Mouse (Mus musculus): ENCODE measurements around the gene Hsd11b1.

Hsd11b1 gene

GRCm38 (mm10) chr1:193211371-193211770 is 52.5 kb downstream of the Hsd11b1 start:
- in situ Hi-C loops (cut with MboI; ENCODE audit: unreplicated experiment in 2 of 2): loop anchor here (5.0 to 25.0 kb wide), 3 partner anchors 41 to 501 kb away; no protein-coding TSS in a partner anchor

- in situ Hi-C loops (cut with MboI; ENCODE audit: unreplicated experiment in 2 of 2): loop anchor here (5.0 to 25.0 kb wide), 8 partner anchors 44 to 504 kb away; no protein-coding TSS in a partner anchor
These were observed 55.7 kb downstream of the Hsd11b1 start for GRCm38 (mm10) chr1:193208178-193208577.

- in situ Hi-C loops (cut with MboI; ENCODE audit: unreplicated experiment in 2 of 2): loop anchor here (5.0 to 25.0 kb wide), 8 partner anchors 45 to 505 kb away; no protein-coding TSS in a partner anchor
These were observed 56.4 kb downstream of the Hsd11b1 start, which contains the start of gene Lamb3 for GRCm38 (mm10) chr1:193207503-193207902. TSS of gene Lamb3 (plus strand) at chr1:193207699.

GRCm38 (mm10) chr1:193205431-193205830 is 58.4 kb downstream of the Hsd11b1 start:
- in situ Hi-C loops (cut with MboI; ENCODE audit: unreplicated experiment in 2 of 2): loop anchor here (5.0 to 25.0 kb wide), 8 partner anchors 47 to 507 kb away; no protein-coding TSS in a partner anchor

- in situ Hi-C loops (cut with MboI; ENCODE audit: unreplicated experiment in 2 of 2): loop anchor here (10.0 to 25.0 kb wide), 4 partner anchors 199 to 508 kb away; no protein-coding TSS in a partner anchor
These were observed 60.1 kb downstream of the Hsd11b1 start for GRCm38 (mm10) chr1:193203821-193204220.

- in situ Hi-C loops (cut with MboI; ENCODE audit: unreplicated experiment in 2 of 2): loop anchor here (10.0 to 25.0 kb wide), 4 partner anchors 197 to 511 kb away; no protein-coding TSS in a partner anchor
These were observed 62.5 kb downstream of the Hsd11b1 start, which contains the start of gene Traf3ip3 for GRCm38 (mm10) chr1:193201383-193201778. TSS of gene Traf3ip3 (minus strand) at chr1:193201703.

GRCm38 (mm10) chr1:193200640-193201382 is 63.1 kb downstream of the Hsd11b1 start:
- in situ Hi-C loops (cut with MboI; ENCODE audit: unreplicated experiment in 2 of 2): loop anchor here (10.0 to 25.0 kb wide), 4 partner anchors 196 to 511 kb away; no protein-coding TSS in a partner anchor

GRCm38 (mm10) chr1:193198312-193198711 is 65.6 kb downstream of the Hsd11b1 start:
- in situ Hi-C loops (cut with MboI; ENCODE audit: unreplicated experiment in 2 of 2): loop anchor here in 1 of 2 experiments (5.0 kb wide), 1 partner anchor 66 kb away; the partner anchor contains the start of gene Diexf

- in situ Hi-C loops (cut with MboI; ENCODE audit: unreplicated experiment in 2 of 2): loop anchor here in 1 of 2 experiments (5.0 kb wide), 1 partner anchor 65 kb away; the partner anchor contains the start of gene Diexf
These were observed 66.2 kb downstream of the Hsd11b1 start for GRCm38 (mm10) chr1:193197494-193198205.

GRCm38 (mm10) chr1:193195169-193195810 is 68.6 kb downstream of the Hsd11b1 start:
- in situ Hi-C loops (cut with MboI; ENCODE audit: unreplicated experiment in 2 of 2): loop anchor here in 1 of 2 experiments (5.0 kb wide), 1 partner anchor 63 kb away; the partner anchor contains the start of gene Diexf

GRCm38 (mm10) chr1:193194416-193195140 is 69.3 kb downstream of the Hsd11b1 start:
- in situ Hi-C loops (cut with MboI; ENCODE audit: unreplicated experiment in 2 of 2): loop anchor here in 1 of 2 experiments (5.0 kb wide), 1 partner anchor 62 kb away; the partner anchor contains the start of gene Diexf

GRCm38 (mm10) chr1:193191675-193192283 is 72.1 kb downstream of the Hsd11b1 start:
- in situ Hi-C loops (cut with MboI; ENCODE audit: unreplicated experiment in 2 of 2): no loop called here

GRCm38 (mm10) chr1:193189771-193190170 is 74.1 kb downstream of the Hsd11b1 start:
- in situ Hi-C loops (cut with MboI; ENCODE audit: unreplicated experiment in 2 of 2): no loop called here

GRCm38 (mm10) chr1:193189151-193189621 is 74.7 kb downstream of the Hsd11b1 start:
- in situ Hi-C loops (cut with MboI; ENCODE audit: unreplicated experiment in 2 of 2): no loop called here

GRCm38 (mm10) chr1:193188257-193188656 is 75.6 kb downstream of the Hsd11b1 start:
- in situ Hi-C loops (cut with MboI; ENCODE audit: unreplicated experiment in 2 of 2): no loop called here

GRCm38 (mm10) chr1:193181104-193181503 is 82.8 kb downstream of the Hsd11b1 start:
- in situ Hi-C loops (cut with MboI; ENCODE audit: unreplicated experiment in 2 of 2): no loop called here

GRCm38 (mm10) chr1:193174143-193174733 is 89.6 kb downstream of the Hsd11b1 start:
- in situ Hi-C loops (cut with MboI; ENCODE audit: unreplicated experiment in 2 of 2): no loop called here

- in situ Hi-C loops (cut with MboI; ENCODE audit: unreplicated experiment in 2 of 2): no loop called here
These were observed 90.1 kb downstream of the Hsd11b1 start for GRCm38 (mm10) chr1:193173810-193174129.

Measured in v-Abl transformed pro-B cells (cell line).